Mouse (Mus musculus) adrenal gland, adult (tissue): ENCODE measurements around the gene Slit3.

Source experiments
- DNase-seq, 2 experiments: peaks; one replicate each; pipeline ENCODE4 v3.0.0; 2022 to 2023; ENCODE audit warnings: low spot score in 1 of 2; ENCODE audit not compliant: inconsistent age in 2 of 2

Slit3 gene

GRCm38 (mm10) chr11:35565322-35565721 lies 444.3 kb downstream of the Slit3 start:
- peak; percentile 37 to 58 for DNase-seq

GRCm38 (mm10) chr11:35566686-35567085 lies 445.7 kb downstream of the Slit3 start:
- DNase-seq, result no peak

GRCm38 (mm10) chr11:35569126-35569916 lies 448.3 kb downstream of the Slit3 start:
- DNase-seq, result peak in 1 of 2 experiments; percentile 56

- DNase-seq, result no peak
Measured at GRCm38 (mm10) chr11:35569957-35570356, 448.9 kb downstream of the Slit3 start.

- DNase-seq, result no peak
Measured at GRCm38 (mm10) chr11:35571910-35572309, 450.9 kb downstream of the Slit3 start.

- DNase-seq, result no peak
Measured at GRCm38 (mm10) chr11:35578796-35579195, 457.8 kb downstream of the Slit3 start.

GRCm38 (mm10) chr11:35582591-35582990 lies 461.6 kb downstream of the Slit3 start:
- no peak for DNase-seq

GRCm38 (mm10) chr11:35583633-35584032 lies 462.6 kb downstream of the Slit3 start:
- no peak for DNase-seq

GRCm38 (mm10) chr11:35587174-35587959 lies 466.3 kb downstream of the Slit3 start:
- peak; percentile 96 to 98 for DNase-seq

GRCm38 (mm10) chr11:35589892-35590291 lies 468.9 kb downstream of the Slit3 start:
- no peak for DNase-seq

- no peak for DNase-seq
Measured at GRCm38 (mm10) chr11:35593146-35594034, 472.4 kb downstream of the Slit3 start.

- DNase-seq, result no peak
Measured at GRCm38 (mm10) chr11:35596064-35596463, 475.0 kb downstream of the Slit3 start.

- DNase-seq, result no peak
Measured at GRCm38 (mm10) chr11:35597882-35598281, 476.9 kb downstream of the Slit3 start.

- no peak for DNase-seq
Measured at GRCm38 (mm10) chr11:35598732-35599131, 477.7 kb downstream of the Slit3 start.

GRCm38 (mm10) chr11:35601652-35602240 lies 480.7 kb downstream of the Slit3 start:
- peak; percentile 60 to 70 for DNase-seq

GRCm38 (mm10) chr11:35602586-35602985 lies 481.6 kb downstream of the Slit3 start:
- DNase-seq, result no peak

- peak; percentile 51 to 77 for DNase-seq
Measured at GRCm38 (mm10) chr11:35603946-35604345, 482.9 kb downstream of the Slit3 start.

- no peak for DNase-seq
Measured at GRCm38 (mm10) chr11:35604848-35605790, 484.1 kb downstream of the Slit3 start.

GRCm38 (mm10) chr11:35607191-35607590 lies 486.2 kb downstream of the Slit3 start:
- DNase-seq, result no peak

- no peak for DNase-seq
Measured at GRCm38 (mm10) chr11:35608794-35609193, 487.8 kb downstream of the Slit3 start.
